Comparison of ENCODE assay signal across 10 mouse cellular contexts in the genomic region with DNA sequence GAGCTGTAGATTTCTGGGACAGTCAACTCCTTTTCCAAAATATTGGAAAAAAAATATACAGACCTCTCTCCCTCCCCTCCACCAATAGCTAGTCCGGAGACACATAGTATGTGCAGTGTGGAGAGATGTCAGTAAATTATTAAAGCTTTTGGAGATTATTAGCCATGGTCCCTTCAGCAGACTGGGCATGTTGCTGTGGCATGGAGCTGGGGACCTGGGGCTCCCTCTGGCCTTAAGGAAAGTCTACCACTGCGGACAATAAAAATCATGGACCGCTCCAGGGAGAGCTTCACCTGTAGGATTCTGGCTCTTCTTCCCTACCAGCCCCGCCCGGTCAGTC. TPM values are rescaled to one million over a fixed set of nuclear protein-coding genes. Genes with fewer than 3 reads are reported as not detected.
DNase-seq lines count a peak whose midpoint lies in the region; ATAC-seq lines count a peak whose summit lies in the region.
"Had no signal": no experiment of that assay in that cellular context is flagged by ENCODE, and none has a peak within 500 bp of the region (broad histone marks: within the 10 kb centered on the region; RNA-seq: fewer than 3 reads in every experiment).

No protein-coding gene starts in this region.

- H3K4me3 ChIP-seq in kidney, embryonic 15.5 days (replicated peaks): peak overlapping the region; percentile 56
- peak overlapping the region; percentile 53 for H3K4me3 ChIP-seq in forebrain, embryonic 12.5 days (replicated peaks)
- H3K4me3 ChIP-seq in limb, embryonic 13.5 days: peak overlapping the region; percentile 50
- peak overlapping the region; percentile 52 for H3K4me3 ChIP-seq in neural tube, embryonic 15.5 days (replicated peaks)

- DNase-seq in kidney, postnatal 4 days: no peak
- DNase-seq in B cell, adult 2 months: no peak

- peak overlapping the region; percentile 45 for H3K9ac ChIP-seq in kidney, embryonic 15.5 days
- no peak overlapping the region for H3K9ac ChIP-seq in forebrain, embryonic 12.5 days
- H3K9ac ChIP-seq in limb, embryonic 13.5 days: no peak overlapping the region
- peak overlapping the region; percentile 55 for H3K9ac ChIP-seq in neural tube, embryonic 15.5 days (replicated peaks)

- H3K4me2 ChIP-seq in kidney, embryonic 15.5 days: peak overlapping the region; percentile 93
- peak overlapping the region; percentile 93 for H3K4me2 ChIP-seq in forebrain, embryonic 12.5 days
- peak overlapping the region; percentile 95 for H3K4me2 ChIP-seq in limb, embryonic 13.5 days (replicated peaks)
- peak overlapping the region; percentile 99 for H3K4me2 ChIP-seq in neural tube, embryonic 15.5 days

- H3K4me1 ChIP-seq in kidney, embryonic 15.5 days: peaks cover 42% of the 10 kb centered on the region
- peaks cover 21% of the 10 kb centered on the region for H3K4me1 ChIP-seq in forebrain, embryonic 12.5 days
- H3K4me1 ChIP-seq in limb, embryonic 13.5 days: peaks cover 19% of the 10 kb centered on the region
- peaks cover 20% of the 10 kb centered on the region for H3K4me1 ChIP-seq in neural tube, embryonic 15.5 days

- peaks cover 71% of the 10 kb centered on the region for H3K27me3 ChIP-seq in kidney, embryonic 15.5 days
- peaks cover 84% of the 10 kb centered on the region for H3K27me3 ChIP-seq in forebrain, embryonic 12.5 days
- peaks cover 87% of the 10 kb centered on the region for H3K27me3 ChIP-seq in limb, embryonic 13.5 days
- peaks cover 63% of the 10 kb centered on the region for H3K27me3 ChIP-seq in neural tube, embryonic 15.5 days (replicated peaks)

- 7% methylated on average over 5 of the region's 5 CpGs for WGBS in kidney, embryonic 15.5 days
- 12% methylated on average over 5 of the region's 5 CpGs for WGBS in forebrain, embryonic 12.5 days
- WGBS in limb, embryonic 13.5 days: 13% methylated on average over 5 of the region's 5 CpGs
- 12% methylated on average over 5 of the region's 5 CpGs for WGBS in neural tube, embryonic 15.5 days

- H3K9me3 ChIP-seq in kidney, embryonic 15.5 days (replicated peaks): no peaks in the 10 kb centered on the region
- no peaks in the 10 kb centered on the region for H3K9me3 ChIP-seq in forebrain, embryonic 12.5 days
- no peaks in the 10 kb centered on the region for H3K9me3 ChIP-seq in limb, embryonic 13.5 days
- no peaks in the 10 kb centered on the region for H3K9me3 ChIP-seq in neural tube, embryonic 15.5 days (replicated peaks)
- H3K9me3 ChIP-seq: G1E had no signal

- H3K27ac ChIP-seq in kidney, embryonic 15.5 days: peak overlapping the region; percentile 93
- H3K27ac ChIP-seq in forebrain, embryonic 12.5 days: no peak overlapping the region
- no peak overlapping the region for H3K27ac ChIP-seq in limb, embryonic 13.5 days
- H3K27ac ChIP-seq in neural tube, embryonic 15.5 days (replicated peaks): no peak overlapping the region

- H3K36me3 ChIP-seq in kidney, embryonic 15.5 days: no peaks in the 10 kb centered on the region
- no peaks in the 10 kb centered on the region for H3K36me3 ChIP-seq in forebrain, embryonic 12.5 days (replicated peaks)
- H3K36me3 ChIP-seq in limb, embryonic 13.5 days: no peaks in the 10 kb centered on the region
- H3K36me3 ChIP-seq in neural tube, embryonic 15.5 days: no peaks in the 10 kb centered on the region
- H3K36me3 ChIP-seq: G1E had no signal

- peak; percentile 72 for ATAC-seq in kidney, embryonic 15.5 days (replicated peaks; ENCODE audit: low FRiP score)
- ATAC-seq in forebrain, embryonic 12.5 days (ENCODE audit: low FRiP score): no peak
- no peak for ATAC-seq in limb, embryonic 13.5 days (ENCODE audit: low FRiP score, low read depth)
- ATAC-seq in neural tube, embryonic 15.5 days (ENCODE audit: low FRiP score): no peak
- ATAC-seq in frontal cortex, adult (ENCODE audit: low TSS enrichment): no peak
- no peak for ATAC-seq in CD4-positive, CD25-positive, alpha-beta regulatory T cell, adult 4 months

RNA-seq across cellular contexts. Expression of gene Shank2, which starts 24.3 kb away (rescaled TPM):
- polyA plus RNA-seq in kidney, embryonic 15.5 days (2015; fragmentation: Nextera tagmentation; extraction: Ambion mirVana): 2.6 and 2.7 TPM in 2 replicates
- 2.8 and 3.0 TPM in 2 replicates for polyA plus RNA-seq in forebrain, embryonic 12.5 days (2016; fragmentation: Nextera tagmentation; extraction: Ambion mirVana)
- 0.39 and 0.59 TPM in 2 replicates for polyA plus RNA-seq in limb, embryonic 13.5 days (2015; fragmentation: Nextera tagmentation; extraction: Ambion mirVana)
- polyA plus RNA-seq in neural tube, embryonic 15.5 days (2015; fragmentation: Nextera tagmentation; extraction: Ambion mirVana): 8.8 and 9.8 TPM in 2 replicates
- under 1 TPM in 1 of 2 experiments, not detected in 1; 0.05 TPM for polyA plus RNA-seq in CD4-positive, CD25-positive, alpha-beta regulatory T cell, adult 4 months (2017; shearing (Covaris generic))
- polyA plus RNA-seq: erythroblast, embryonic 14.5 days; G1E had no signal

Comparison
In these comparisons a context has a peak if more than half of its experiments do, and no peak if none do; other contexts are left out.
1. H3K9ac ChIP-seq: peak in kidney, embryonic 15.5 days (single experiment) and neural tube, embryonic 15.5 days (single experiment); none in forebrain, embryonic 12.5 days (single experiment) and limb, embryonic 13.5 days (single experiment).
2. Peak in every context shown above with its lines, with median percentiles within 50 percentile points of each other: H3K4me2 ChIP-seq and H3K4me3 ChIP-seq.